Mouse (Mus musculus): ENCODE measurements around the gene 4930402F06Rik. TPM values are rescaled to one million over a fixed set of nuclear protein-coding genes. Genes with fewer than 3 reads are reported as not detected.

The 4930402F06Rik gene
- polyA plus RNA-seq, 1 experiment from 2014 or later: not detected

DNA sequence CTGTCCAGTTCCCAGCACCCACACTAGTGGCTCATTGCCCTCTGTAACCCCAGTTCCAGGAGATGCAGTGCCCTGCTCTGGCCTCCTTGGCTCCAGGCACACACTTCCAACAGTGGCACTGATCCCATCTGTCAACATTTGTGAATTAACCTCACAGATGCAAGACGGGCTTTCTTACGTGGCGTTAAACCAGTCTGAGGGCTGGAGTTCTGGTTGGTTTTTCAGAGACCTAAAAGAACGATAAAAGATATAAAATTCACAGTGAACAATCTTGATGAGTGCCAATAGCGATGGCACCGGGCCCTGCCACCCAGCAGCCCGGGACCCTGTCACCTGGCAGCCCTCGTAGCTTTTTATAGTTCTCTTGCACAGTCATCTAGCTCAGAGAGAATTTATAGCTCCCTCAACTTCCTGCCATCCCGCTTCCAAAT, 11.5 kb downstream of the 4930402F06Rik start:
- no peak overlapping the region for H3K27ac ChIP-seq
- H3K27me3 ChIP-seq: no peaks in the 10 kb centered on the region
- ATAC-seq (ENCODE audit: insufficient number of reproducible peaks, low FRiP score, low TSS enrichment, low read depth): no peak
- H3K4me1 ChIP-seq: peaks cover 6% of the 10 kb centered on the region; the same call in 1 of the 2 replicates
- H3K9me3 ChIP-seq: 0 out of 2 replicates have a peak, but pooled peaks cover 5% of the 10 kb centered on the region
- 31% methylated on average over 9 of the region's 9 CpGs for WGBS
- H3K36me3 ChIP-seq: no peaks in the 10 kb centered on the region
- H3K4me2 ChIP-seq: no peak overlapping the region
- no peak overlapping the region for H3K4me3 ChIP-seq
- H3K9ac ChIP-seq: no peak overlapping the region

DNA sequence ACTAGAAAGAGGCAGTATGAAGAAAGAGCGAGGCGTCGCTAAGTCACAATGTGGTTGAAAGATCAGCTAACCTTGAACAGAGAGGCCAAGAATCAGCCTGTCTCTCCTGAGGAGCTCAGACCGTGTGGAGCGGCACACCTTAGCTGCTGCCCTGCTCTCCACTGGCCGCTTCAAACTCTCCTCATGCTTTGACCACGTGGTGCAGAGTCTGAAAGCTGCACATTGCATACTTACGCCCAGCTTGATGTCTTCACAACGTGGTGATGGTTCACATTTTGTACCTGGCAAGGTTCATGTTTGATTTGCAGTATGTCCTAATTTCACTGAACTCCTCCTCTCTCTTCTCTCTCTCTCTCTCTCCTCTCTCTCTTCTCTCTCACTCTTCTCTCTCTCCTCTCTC, 17.7 kb downstream of the 4930402F06Rik start:
- 68% methylated on average over 9 of the region's 9 CpGs for WGBS

DNA sequence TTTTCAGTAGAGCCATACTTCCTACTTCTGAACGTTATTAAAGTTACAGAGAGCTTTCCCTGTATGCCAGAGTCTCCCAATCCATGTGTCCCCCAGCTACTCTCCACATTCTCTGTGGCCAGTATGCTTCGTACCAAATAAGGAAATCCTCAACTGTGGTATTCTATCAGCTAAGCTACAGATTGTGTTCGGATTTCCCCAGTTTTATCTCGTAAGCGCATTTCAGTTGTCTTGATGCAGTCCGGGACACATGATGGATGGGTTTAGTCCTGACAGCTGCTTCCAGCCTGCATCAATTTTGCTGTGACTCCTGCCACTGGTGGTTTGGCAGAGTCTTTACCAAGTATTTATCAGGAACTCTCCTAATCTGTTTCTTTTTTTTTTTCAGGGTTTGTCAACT, 19.4 kb downstream of the 4930402F06Rik start:
- Histone ChIP-seq H3K9ac (no peak overlapping the region), H3K4me3 (no peak overlapping the region), H3K27ac (no peak overlapping the region), H3K36me3 (no peaks in the 10 kb centered on the region), H3K4me2 (no peak overlapping the region), H3K4me1 (no peaks in the 10 kb centered on the region), H3K9me3 (no peaks in the 10 kb centered on the region), H3K27me3 (no peaks in the 10 kb centered on the region)
- WGBS: 40% methylated on average over 6 of the region's 6 CpGs
- ATAC-seq (ENCODE audit: insufficient number of reproducible peaks, low FRiP score, low TSS enrichment, low read depth): no peak

More for the DNA sequence above, 17.7 kb downstream of the 4930402F06Rik start:
- H3K27ac ChIP-seq: no peak overlapping the region
- H3K4me2 ChIP-seq: no peak overlapping the region
- H3K4me1 ChIP-seq: no peaks in the 10 kb centered on the region
- ATAC-seq (ENCODE audit: insufficient number of reproducible peaks, low FRiP score, low TSS enrichment, low read depth): no peak
- H3K36me3 ChIP-seq: no peaks in the 10 kb centered on the region
- no peaks in the 10 kb centered on the region for H3K9me3 ChIP-seq
- H3K4me3 ChIP-seq: no peak overlapping the region
- H3K27me3 ChIP-seq: no peaks in the 10 kb centered on the region
- H3K9ac ChIP-seq: no peak overlapping the region

DNA sequence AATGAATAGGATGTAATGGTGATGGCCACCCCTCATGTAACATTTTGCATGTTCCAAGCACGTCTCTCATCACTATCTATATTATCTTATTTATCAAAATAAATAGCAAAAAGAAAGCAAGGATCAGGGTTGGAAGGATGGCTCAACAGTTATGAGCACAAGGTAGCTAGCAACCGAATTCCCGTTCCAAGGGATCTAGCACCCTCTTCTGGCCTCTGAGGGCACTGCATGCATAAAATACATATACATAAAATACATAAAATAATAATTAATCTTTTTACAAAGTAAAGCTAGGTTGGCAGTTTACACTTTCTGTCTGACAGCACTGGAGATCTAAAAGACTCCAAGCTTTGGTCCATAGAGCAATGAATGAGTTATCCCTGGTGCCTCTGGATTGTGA, 24.0 kb downstream of the 4930402F06Rik start:
- WGBS: 13% methylated on average over 3 of the region's 3 CpGs
- H3K4me3 ChIP-seq: no peak overlapping the region
- no peak overlapping the region for H3K27ac ChIP-seq
- no peak for ATAC-seq (ENCODE audit: insufficient number of reproducible peaks, low FRiP score, low TSS enrichment, low read depth)
- H3K9me3 ChIP-seq: no peaks in the 10 kb centered on the region
- H3K4me1 ChIP-seq: no peaks in the 10 kb centered on the region
- H3K36me3 ChIP-seq: no peaks in the 10 kb centered on the region
- H3K4me2 ChIP-seq: no peak overlapping the region
- H3K27me3 ChIP-seq: no peaks in the 10 kb centered on the region
- no peak overlapping the region for H3K9ac ChIP-seq

DNA sequence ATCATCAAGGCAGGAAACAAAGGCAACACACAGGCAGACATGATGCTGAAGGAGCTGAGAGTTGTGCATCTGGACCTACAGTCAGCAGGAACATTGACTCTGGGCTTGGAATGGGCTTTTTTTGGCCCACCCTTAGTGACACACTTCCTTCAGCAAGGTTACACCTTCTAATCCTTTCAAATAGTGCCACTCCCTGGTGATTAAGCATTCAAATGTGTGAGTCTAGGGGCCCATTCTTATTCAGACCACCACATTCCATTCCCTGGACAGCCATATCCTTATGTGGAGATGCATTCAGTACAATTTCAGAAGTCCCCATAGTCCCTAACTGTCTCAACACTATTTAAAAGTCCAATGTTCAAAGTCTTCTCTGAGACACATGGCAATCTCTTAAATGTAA, 26.3 kb downstream of the 4930402F06Rik start:
- H3K9ac ChIP-seq: no peak overlapping the region
- no peaks in the 10 kb centered on the region for H3K27me3 ChIP-seq
- H3K4me1 ChIP-seq: no peaks in the 10 kb centered on the region
- no peak for ATAC-seq (ENCODE audit: insufficient number of reproducible peaks, low FRiP score, low TSS enrichment, low read depth)
- H3K9me3 ChIP-seq: no peaks in the 10 kb centered on the region
- H3K27ac ChIP-seq: no peak overlapping the region
- H3K36me3 ChIP-seq: no peaks in the 10 kb centered on the region
- H3K4me2 ChIP-seq: no peak overlapping the region
- no peak overlapping the region for H3K4me3 ChIP-seq

DNA sequence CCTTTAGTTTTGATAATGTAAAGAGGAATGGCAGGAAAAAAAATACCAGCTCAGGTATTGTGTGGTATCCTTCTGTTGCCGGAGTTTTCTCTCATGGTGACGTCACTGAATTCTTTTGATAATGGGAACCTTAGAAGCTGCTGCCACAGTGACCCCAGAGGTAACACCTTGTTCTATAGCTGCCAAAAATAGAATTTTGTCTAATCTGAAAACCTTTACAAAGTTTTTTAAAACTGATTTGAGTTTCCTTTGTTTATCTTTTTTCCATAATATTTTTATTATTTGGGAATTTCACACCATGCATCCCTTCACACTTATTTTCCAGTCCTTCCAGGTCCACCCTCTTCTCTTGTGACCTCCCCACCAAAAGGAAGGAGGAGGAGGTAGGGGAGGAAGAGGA, 29.3 kb downstream of the 4930402F06Rik start, which contains the start of gene 4930568D16Rik:
Gene 4930568D16Rik (minus strand): TSS at position 101 of the 400 bp plus-strand sequence.
- Histone ChIP-seq H3K9me3 (no peaks in the 10 kb centered on the region), H3K4me3 (no peak within 1 kb of the TSS), H3K9ac (no peak within 1 kb of the TSS), H3K4me2 (no peak within 1 kb of the TSS), H3K36me3 (no peaks in the 10 kb centered on the region), H3K4me1 (no peaks in the 10 kb centered on the region), H3K27ac (no peak within 1 kb of the TSS), H3K27me3 (no peaks in the 10 kb centered on the region)
- WGBS: 66% methylated on average over 2 of the region's 2 CpGs
- no peak for ATAC-seq (ENCODE audit: insufficient number of reproducible peaks, low FRiP score, low TSS enrichment, low read depth)

DNA sequence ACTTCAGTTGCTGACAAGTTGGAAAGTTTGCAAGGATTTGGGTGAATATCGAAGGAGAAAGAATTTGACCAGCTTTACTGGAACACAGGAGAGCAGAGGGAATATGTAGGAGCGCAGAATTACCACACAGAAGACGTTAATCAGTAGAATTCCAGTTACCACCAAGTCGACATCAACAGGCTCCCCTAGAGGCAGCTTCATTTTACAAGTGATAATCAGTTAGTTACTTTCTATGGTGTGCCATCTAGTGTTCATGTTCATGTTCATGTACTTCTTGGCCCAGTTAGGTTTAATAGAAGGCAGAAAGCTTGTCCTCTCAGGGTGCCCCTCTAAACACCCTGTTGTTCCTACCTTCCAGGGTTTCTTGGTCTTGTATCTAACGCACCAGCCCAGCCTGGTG, 47.8 kb downstream of the 4930402F06Rik start:
- WGBS: 41% methylated on average over 5 of the region's 5 CpGs
- Histone ChIP-seq H3K36me3 (no peaks in the 10 kb centered on the region), H3K27ac (no peak overlapping the region), H3K4me3 (no peak overlapping the region), H3K4me2 (no peak overlapping the region), H3K9me3 (no peaks in the 10 kb centered on the region), H3K4me1 (no peaks in the 10 kb centered on the region), H3K27me3 (no peaks in the 10 kb centered on the region), H3K9ac (no peak overlapping the region)
- ATAC-seq (ENCODE audit: insufficient number of reproducible peaks, low FRiP score, low TSS enrichment, low read depth): no peak

DNA sequence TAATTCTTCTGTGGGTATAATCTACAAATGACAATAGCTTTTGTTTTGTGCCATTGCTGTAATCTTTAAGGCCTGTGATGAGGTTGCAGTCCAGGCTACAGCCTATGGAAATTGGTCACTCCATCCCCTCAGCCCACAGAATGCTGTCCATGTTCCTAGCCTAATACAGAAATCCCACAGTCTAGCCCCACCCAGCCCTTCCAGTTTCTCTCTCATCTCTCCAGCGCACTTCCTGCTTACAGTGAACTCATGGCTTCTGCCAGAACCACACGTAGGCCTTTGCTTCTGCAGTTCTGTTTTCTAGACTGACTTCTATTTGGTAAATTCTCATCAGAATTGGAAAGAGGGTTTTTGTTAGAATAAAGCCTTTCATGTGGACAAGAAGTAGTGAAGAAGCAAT, 51.0 kb downstream of the 4930402F06Rik start:
- Histone ChIP-seq H3K9me3 (no peaks in the 10 kb centered on the region), H3K27ac (no peak overlapping the region), H3K4me1 (no peaks in the 10 kb centered on the region), H3K4me3 (no peak overlapping the region), H3K36me3 (no peaks in the 10 kb centered on the region), H3K4me2 (no peak overlapping the region), H3K9ac (no peak overlapping the region), H3K27me3 (no peaks in the 10 kb centered on the region)
- 70% methylated on average over 2 of the region's 2 CpGs for WGBS
- ATAC-seq (ENCODE audit: insufficient number of reproducible peaks, low FRiP score, low TSS enrichment, low read depth): no peak

DNA sequence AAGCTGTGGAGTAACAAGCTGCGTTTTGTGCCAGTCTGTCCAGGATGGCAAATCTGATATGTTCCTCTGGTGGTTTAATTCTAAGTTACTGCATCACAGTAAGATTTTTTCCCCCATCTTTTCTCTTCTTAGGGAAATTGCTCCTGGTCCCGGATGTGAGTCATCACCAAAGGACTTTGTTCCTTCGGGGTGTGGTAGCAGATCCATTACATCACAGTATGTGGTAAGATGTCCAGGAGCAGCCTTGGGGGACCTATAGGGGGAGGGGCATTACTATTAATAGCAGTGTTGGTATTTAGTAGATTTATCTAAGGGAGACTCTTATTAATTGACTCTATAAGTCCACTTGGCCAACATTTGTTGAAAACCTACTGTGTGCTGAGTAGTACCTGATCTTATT, 54.4 kb downstream of the 4930402F06Rik start:
- WGBS: 62% methylated on average over 3 of the region's 3 CpGs

DNA sequence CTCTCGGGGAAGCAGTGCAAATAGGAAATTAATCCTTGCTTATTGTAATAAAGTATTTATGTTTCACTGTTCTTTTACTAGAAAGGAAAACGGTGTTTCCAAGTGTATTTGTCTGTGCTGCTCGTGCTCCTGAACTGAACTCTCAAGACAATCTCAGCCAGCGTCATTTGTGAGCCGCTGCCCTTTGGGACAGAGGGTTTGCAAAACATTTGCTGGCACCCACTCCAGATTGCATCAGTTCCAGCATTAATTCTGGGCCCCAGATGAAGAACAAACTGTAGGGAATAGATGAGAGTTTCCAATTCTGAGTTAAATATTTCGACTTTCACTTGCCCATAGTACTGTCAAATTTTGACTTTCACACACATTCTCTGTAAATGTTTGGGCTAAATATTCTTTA, 58.3 kb downstream of the 4930402F06Rik start:
- Histone ChIP-seq H3K27ac (no peak overlapping the region), H3K36me3 (no peaks in the 10 kb centered on the region), H3K4me2 (no peak overlapping the region), H3K4me3 (no peak overlapping the region), H3K27me3 (no peaks in the 10 kb centered on the region), H3K4me1 (peaks cover 19% of the 10 kb centered on the region), H3K9me3 (no peaks in the 10 kb centered on the region), H3K9ac (no peak overlapping the region)
- WGBS: 67% methylated on average over 6 of the region's 6 CpGs
- no peak for ATAC-seq (ENCODE audit: insufficient number of reproducible peaks, low FRiP score, low TSS enrichment, low read depth)

More for the DNA sequence above, 54.4 kb downstream of the 4930402F06Rik start:
- Histone ChIP-seq H3K27ac (no peak overlapping the region), H3K4me2 (no peak overlapping the region), H3K4me3 (no peak overlapping the region), H3K36me3 (no peaks in the 10 kb centered on the region), H3K27me3 (no peaks in the 10 kb centered on the region), H3K9ac (no peak overlapping the region), H3K4me1 (peaks cover 2% of the 10 kb centered on the region; the same call in 1 of the 2 replicates), H3K9me3 (no peaks in the 10 kb centered on the region)
- ATAC-seq (ENCODE audit: insufficient number of reproducible peaks, low FRiP score, low TSS enrichment, low read depth): no peak

DNA sequence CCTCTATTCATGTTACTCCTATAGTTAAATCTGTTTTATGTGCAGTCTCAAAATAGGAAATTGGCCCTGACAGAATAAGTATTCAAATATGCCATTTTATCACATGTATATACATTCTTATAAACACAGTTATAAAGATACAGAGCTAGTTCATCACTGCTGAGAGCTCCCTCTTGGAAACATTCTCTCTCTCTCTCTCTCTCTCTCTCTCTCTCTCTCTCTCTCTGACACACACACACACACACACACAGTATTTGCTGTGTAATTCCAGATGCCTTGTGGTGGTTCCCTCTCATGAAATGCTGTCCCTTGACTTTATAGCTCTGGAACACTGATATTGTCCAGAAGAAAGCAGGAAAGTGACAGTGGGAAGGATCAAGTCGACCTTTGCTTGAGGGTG, 58.9 kb downstream of the 4930402F06Rik start:
- no peak overlapping the region for H3K4me3 ChIP-seq

DNA sequence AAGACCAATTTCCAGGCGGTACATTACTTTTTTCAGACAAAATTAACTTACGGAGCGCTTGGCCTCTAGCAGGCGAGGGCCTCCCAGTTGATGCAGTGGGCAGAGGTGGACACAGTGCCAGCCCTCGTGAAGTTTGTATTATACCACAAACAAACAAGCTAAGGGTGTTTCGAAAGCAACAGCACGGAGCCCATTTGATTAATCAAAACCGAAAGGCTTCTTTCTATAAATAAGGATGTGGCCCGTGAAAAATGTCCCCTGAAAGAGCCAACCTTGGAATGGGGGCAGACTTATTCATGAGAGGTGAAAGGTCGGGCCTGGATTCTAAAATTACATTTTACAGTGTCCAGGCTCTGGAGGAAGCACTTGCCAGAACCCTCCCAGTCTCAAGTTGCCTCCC, 59.6 kb downstream of the 4930402F06Rik start:
- 41% methylated on average over 10 of the region's 10 CpGs for WGBS
- Histone ChIP-seq H3K4me3 (peak overlapping the region; percentile 56), H3K9ac (no peak overlapping the region), H3K4me1 (peaks cover 19% of the 10 kb centered on the region), H3K9me3 (no peaks in the 10 kb centered on the region), H3K27ac (peak overlapping the region; percentile 79), H3K4me2 (peak overlapping the region; percentile 93), H3K36me3 (no peaks in the 10 kb centered on the region), H3K27me3 (no peaks in the 10 kb centered on the region)
- ATAC-seq (ENCODE audit: insufficient number of reproducible peaks, low FRiP score, low TSS enrichment, low read depth): no peak

More for the DNA sequence above, 58.9 kb downstream of the 4930402F06Rik start:
- ATAC-seq (ENCODE audit: insufficient number of reproducible peaks, low FRiP score, low TSS enrichment, low read depth): no peak
- H3K27ac ChIP-seq: no peak overlapping the region
- peaks cover 19% of the 10 kb centered on the region for H3K4me1 ChIP-seq
- no peak overlapping the region for H3K4me2 ChIP-seq
- no peaks in the 10 kb centered on the region for H3K27me3 ChIP-seq
- no peak overlapping the region for H3K9ac ChIP-seq
- WGBS: 63% methylated on average over 1 of the region's 1 CpGs
- H3K36me3 ChIP-seq: no peaks in the 10 kb centered on the region
- H3K9me3 ChIP-seq: no peaks in the 10 kb centered on the region

Measured in limb, embryonic 15.5 days (tissue).